Mouse (Mus musculus): ENCODE results near the gene Abcc5.

DNA sequence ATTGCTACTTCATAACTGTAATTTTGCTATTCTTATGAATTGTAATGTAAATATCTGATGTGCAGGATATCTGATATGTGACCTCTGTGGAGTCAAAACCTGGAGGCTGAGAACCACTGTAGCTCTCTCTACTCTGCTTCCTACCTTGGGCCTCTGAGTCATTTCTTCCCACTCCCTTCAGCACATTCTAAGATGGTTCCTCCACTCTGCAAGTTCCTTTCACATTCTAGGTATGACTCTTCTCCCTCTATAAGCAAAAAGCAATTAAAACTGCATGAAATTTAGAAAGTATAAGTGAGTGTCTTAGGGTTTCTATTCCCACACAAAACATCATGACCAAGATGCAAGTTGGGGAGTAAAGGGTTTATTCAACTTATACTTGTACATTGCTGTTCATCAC, 38.5 kb upstream of the Abcc5 start:
- TF ChIP-seq CTCF (IDR thresholded peaks at IDR 0.05; ENCODE audit: extremely low read depth, insufficient read length, insufficient replicate concordance, low read depth, low read length), result no peak
- TF ChIP-seq POLR2A (IDR thresholded peaks at IDR 0.05; ENCODE audit: low read depth, low read length), result no peak
